Mouse (Mus musculus) CD8-positive naive resting alpha-beta T cell, adult 2 months (primary cell): Measurements from ENCODE around the gene Rin3.
A peak's percentile ranks its signal among the peaks of the same experiment; 100 is the strongest.
"Not testable (repeated sequence)": the region's sequence is repeated elsewhere in the genome, so short reads cannot be mapped to it uniquely, and the experiment has no call there.

ENCODE experiments used
- DNase-seq, 2 experiments: peaks; one replicate each; pipeline ENCODE4 v3.0.0; 2022; ENCODE audit warnings: low read depth in 2 of 2, low spot score in 2 of 2

Rin3 gene

DNA sequence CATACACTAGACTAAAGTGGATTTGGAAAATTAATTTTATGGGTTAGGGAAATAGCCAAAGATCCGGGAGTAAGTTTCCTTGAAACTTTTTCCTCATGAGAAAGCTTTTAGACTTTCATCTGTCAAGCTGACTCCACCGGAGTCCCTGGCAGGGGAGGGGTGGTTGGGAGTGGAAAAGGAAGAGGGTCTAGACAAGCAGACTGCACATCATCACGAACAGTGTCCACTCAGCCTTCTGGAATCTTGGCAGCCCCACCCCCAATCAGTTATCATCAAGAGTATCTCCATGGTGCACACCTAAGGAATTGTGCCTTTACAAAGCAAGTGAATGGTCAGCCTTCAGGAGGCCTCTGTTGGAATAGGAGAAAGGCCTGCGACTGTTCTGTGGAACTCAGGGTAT, 2.6 kb upstream of the Rin3 start:
- DNase-seq = not testable (repeated sequence)

DNA sequence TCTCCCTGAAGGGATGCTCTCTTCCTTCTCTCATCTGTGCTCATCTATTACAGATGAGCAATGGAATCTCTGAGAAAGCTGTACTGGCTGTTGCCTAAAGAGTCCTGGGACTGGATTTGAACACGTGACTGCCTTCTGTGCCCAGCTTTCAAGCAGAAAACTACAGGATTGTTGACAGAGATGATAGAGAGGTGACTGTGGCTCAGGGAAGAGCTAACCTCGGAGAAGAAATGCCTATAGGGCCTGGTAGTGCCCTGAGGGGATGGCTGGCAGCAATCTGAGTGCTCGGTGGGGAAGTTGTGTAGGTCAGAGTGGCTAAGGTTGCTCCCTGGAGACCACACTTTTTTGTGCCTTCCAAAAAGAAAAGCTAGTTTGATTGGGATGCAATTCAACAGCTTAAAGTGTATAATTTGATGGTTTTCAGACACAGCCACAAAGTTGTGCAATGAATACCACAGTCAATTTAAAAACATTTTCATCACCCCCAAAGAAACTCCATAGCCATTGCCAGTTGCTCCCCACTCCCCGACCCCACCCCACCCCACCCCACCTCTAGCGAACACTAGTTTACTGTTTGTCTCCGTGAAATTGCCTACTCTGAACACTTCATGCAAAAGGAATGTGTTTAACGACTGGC, 1.9 kb upstream of the Rin3 start:
- DNase-seq = no peak

- no peak for DNase-seq
Measured at GRCm38 (mm10) chr12:102282126-102282525, 722 bp upstream of the Rin3 start.

DNA sequence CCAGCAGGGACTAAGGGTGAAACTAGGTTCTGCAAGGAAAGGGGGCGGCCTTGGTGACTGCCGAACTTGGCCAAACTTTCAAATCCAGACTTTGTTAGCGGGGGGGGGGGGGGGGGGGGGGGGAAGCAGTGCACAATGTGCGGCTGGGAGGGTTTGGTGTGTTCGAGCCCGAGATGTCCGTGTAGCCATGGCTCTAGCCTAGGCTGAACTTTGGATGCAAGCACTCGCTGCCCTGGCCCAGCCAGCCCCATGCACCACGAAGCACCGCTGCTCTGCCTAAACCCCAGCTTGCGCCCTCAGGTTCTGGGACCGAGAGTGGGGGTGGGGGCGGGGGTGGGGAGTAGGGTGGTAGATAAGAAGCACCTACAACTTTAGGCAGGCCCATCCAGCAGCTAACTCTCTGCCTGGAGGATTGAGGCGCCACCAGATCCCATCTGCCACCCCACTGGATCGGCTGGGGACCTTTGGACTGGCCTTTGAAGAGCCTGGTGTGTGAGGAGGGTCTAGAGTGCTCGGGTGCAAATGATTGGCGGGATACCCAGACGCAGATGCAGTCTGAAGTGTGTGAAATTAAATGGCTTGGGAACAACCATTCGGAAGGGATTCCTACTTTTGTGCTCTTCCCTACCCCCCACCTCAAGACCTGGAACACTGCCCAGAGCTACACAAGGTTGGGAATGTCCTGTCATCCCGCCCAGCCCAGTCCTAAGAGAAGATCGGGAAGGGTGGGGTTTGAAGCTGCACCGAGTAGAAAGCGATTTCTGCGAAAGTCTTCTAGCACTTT, 827 bp downstream of the Rin3 start:
- no peak for DNase-seq

GRCm38 (mm10) chr12:102284267-102284610, 1.4 kb downstream of the Rin3 start:
- no peak for DNase-seq

- no peak for DNase-seq
Measured at GRCm38 (mm10) chr12:102284618-102285159, 1.8 kb downstream of the Rin3 start.

GRCm38 (mm10) chr12:102285318-102285717, 2.5 kb downstream of the Rin3 start:
- no peak for DNase-seq

GRCm38 (mm10) chr12:102285779-102286178, 2.9 kb downstream of the Rin3 start:
- no peak for DNase-seq

GRCm38 (mm10) chr12:102286681-102287414, 4.0 kb downstream of the Rin3 start:
- no peak for DNase-seq

DNA sequence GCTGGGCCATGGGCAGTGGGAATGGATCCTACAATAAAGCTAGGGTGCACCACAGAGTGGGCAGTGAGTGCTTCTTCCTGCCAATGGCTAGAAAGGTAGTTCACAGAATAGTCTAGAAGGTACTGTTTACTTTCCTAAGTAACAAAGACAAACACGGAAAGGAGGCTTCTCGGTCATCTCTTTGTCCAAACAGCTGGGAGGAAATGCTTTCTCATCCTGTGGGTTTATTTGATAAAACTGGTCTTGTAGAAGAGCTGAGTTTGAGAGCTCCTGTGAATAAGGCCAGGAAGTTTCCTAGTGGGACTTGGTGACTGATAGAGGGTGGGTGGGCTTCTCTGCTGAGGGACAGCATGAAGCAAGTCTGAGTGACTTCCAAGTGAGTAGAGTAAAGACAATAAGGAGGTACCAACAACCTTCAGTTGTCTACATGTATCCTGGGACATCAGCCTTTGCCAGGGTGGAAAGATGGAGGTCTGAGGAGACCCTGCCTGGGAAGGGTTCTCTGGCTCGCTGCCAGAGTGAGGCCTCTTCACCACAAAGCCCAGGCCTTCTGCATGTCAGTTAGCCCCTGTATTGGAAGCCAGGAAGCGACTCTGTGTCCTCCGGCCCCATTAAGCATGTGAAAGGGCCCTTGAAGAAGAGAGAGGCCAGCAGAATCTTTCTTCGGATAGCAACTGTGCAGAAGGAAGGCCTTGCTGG, 5.2 kb downstream of the Rin3 start:
- no peak for DNase-seq

DNA sequence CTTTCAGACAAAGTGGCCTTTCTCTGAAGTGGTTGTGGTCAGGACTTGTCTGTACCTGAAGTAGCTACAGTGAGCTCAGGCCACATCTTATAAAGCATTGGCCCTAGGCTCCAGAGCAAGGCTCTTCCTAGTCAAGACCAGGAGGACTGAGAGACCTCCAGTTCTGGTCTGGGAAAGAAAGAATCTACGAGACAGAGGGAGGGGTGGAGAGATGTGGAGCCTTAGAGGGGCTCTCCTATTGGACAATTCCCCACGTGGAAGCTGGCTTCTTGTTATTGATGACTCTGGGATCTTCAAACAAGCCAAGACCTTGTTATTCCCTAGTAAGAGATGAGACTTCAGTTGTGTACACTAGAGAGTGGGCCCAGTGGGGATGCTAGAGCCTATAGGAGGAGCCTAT, 6.0 kb downstream of the Rin3 start:
- DNase-seq = no peak

- no peak for DNase-seq
Measured at GRCm38 (mm10) chr12:102289568-102289967, 6.7 kb downstream of the Rin3 start.

DNA sequence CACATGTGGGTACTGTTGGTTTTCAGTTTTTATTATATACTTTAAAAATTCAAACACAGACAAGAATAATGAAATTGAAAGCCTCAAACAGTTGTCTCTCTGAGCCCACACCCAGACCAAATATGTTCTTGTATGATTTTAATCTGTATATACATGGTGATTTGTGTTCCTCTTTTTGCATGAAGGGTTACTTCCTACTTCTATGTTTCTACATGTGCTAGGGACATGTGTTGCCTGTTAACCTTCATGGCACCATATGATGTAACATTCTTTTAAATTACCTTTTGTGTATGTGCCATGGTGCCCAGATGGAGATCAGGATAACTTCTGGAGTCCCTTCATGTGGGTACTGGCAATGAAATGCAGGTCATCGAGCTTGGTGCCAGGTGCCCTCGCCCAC, 7.8 kb downstream of the Rin3 start:
- DNase-seq = no peak

DNA sequence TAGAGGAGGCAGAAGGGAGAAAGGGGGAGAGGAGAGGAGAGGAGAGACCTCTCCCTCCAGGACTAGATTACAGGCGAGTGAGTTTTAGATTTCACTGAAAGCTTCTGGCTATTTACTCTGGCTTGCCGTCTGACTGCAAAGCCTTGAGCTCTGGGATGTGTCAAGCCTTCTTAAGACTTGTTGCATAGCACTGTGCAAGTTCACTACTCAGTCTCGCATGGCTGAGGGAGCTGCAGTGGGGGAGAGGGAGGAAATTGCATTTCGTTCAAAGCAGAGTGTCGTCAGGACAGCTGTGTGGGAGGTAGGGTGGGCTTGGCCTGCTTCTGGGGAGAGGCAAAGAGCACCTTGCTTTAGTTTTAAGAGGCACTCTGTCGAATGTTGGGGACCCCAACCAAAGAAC, 8.8 kb downstream of the Rin3 start:
- DNase-seq = no peak

DNA sequence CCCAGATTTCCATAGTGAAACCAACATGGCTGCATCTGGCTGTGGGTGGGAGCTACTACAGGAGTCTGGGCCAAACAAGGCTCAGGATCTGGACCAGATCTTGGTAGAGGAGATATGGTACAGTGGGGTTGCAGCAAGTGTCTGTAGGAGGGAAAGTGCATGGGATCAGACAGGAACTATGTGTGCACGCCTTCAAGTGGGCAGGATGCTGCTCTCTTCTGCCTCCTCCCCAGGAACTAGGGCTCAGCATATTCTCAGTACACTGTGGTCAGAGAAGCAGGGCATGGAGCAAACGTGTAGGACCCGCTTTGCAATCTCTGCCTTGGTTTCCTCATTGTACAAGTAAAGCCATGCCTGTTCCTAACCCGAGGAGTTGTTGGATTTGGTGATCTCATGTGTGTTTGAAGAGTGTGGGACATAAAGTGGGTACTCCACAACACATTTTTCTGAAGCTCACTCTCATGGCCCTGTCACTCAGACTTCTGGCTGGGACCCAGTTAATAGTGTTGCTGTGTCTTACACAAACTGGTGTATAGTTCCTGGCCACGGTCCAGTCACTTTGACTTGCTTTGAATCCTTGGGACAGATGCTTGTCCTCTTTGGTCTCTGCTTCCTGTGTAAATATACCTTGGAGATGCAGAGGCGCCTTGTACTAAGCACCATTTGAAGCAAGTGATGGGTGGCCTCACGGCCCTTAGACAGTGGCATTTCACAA, 9.8 kb downstream of the Rin3 start:
- DNase-seq = no peak

- no peak for DNase-seq
Measured at GRCm38 (mm10) chr12:102294634-102295033, 11.8 kb downstream of the Rin3 start.

GRCm38 (mm10) chr12:102295230-102295629, 12.4 kb downstream of the Rin3 start:
- peak; percentile 36 to 46 for DNase-seq

- no peak for DNase-seq
Measured at GRCm38 (mm10) chr12:102295662-102296061, 12.8 kb downstream of the Rin3 start.

GRCm38 (mm10) chr12:102296361-102296760, 13.5 kb downstream of the Rin3 start:
- no peak for DNase-seq

GRCm38 (mm10) chr12:102296967-102297366, 14.1 kb downstream of the Rin3 start:
- no peak for DNase-seq

DNA sequence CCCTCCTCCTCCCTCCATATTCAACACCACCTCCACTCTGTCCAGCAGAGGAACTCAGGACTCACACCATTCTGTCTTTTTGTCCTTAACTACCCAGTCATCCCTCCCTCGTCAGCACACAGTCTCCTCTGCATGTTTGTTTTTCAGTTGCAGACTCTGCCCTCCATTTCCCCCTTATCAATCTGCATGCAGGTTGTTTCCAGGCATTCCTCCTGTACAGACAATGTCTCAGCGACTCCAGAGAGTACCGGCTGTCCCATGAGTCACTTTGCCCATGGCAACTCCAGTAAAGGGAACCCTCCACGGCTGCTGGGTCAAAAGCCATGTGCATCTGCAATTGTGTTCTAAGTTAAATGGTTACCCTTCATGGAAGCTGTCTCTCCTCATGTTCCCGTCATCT, 16.4 kb downstream of the Rin3 start:
- no peak for DNase-seq
